Mouse (Mus musculus) cortical plate, adult 2 months (tissue): Measurements from ENCODE around the gene Ccdc7a.

Source experiments
- CTCF ChIP-seq: fragments of 200-500 bp; IDR thresholded peaks from 2 replicates; pipeline ENCODE4 v1.5.1; 2011; ENCODE audit warnings: mild to moderate bottlenecking, control low read depth, low read length; ENCODE audit not compliant: insufficient read depth; ENCODE audit errors: extremely low read depth
- POLR2A ChIP-seq: fragments of 200-500 bp; IDR thresholded peaks from 2 replicates; pipeline ENCODE4 v1.6.1; 2011; ENCODE audit warnings: mild to moderate bottlenecking, low read length, control low read depth; ENCODE audit not compliant: insufficient read depth; ENCODE audit errors: extremely low read depth

DNA sequence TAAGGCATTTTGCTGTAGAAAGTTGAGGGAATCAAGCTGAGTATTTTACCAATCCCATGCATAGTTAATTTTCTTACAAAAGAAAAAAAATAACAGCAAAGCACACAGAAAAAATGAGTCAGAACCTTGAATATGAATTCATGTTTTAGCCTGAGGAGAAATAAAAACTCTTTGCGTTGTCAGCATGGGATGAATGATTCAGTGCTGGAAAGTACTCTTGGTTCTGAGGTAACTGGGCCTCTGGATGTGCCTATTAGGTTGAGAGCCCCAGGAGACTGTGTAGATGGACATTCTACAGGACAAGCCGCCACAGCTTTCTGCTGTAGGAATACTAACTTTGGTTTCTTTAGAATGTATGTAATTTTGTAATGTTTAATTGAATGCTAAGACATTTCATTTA lies 360.5 kb downstream of the Ccdc7a start:
- TF ChIP-seq CTCF (no peak), POLR2A (no peak)
